Mouse (Mus musculus): ENCODE results near the gene Gm21409. TPM values are rescaled to one million over a fixed set of nuclear protein-coding genes. Genes with fewer than 3 reads are reported as not detected.
"Not testable (repeated sequence)": the region's sequence is repeated elsewhere in the genome, so short reads cannot be mapped to it uniquely, and the experiment has no call there.

The Gm21409 gene
- total RNA-seq (2022), result not detected

DNA sequence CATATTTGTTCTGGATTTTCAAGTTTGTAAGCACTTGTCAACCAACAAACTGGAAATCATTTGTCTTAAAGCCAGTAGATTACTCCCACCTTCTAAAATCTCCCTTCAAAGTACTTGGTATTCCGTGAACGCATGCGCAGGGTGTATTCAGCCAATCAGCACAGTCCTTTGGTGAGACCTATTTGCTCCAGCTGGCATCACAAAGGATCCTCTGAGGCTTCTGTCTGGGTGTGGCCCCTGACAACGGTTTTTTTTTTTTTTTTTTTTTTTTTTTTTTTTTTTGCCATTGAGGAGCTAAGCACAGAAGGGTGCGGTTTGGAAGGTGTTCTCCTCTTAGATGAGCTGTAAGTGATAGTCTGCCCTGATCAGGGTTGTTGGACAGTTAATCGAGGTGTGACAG lies at the start of gene Gm21409:
Gene Gm21409 (plus strand): TSS at position 301 of the 400 bp plus-strand sequence.
- not testable (repeated sequence) for DNase-seq

Other genes starting within 250 kb of the Gm21409 start
- not detected for gene Gm21394, start 181.8 kb upstream of the Gm21409 start, total RNA-seq (2022)